Mouse (Mus musculus) neural tube, embryonic 12.5 days (tissue): ENCODE measurements at regions not wholly inside any gene's neighbourhood (a gene's known extent, or its start where the extent isn't known, plus 50 kb on each side); places are given as distances from the start of the nearest gene placed in this dataset.

Source experiments
- ATAC-seq: fragments of 200-750 bp; cut with Nextera tagmentation; 2 replicates; pipeline ENCODE4 v1.8.0; 2017; ENCODE audit warnings: low read depth, mild to moderate bottlenecking, moderate TSS enrichment, moderate library complexity; ENCODE audit not compliant: low FRiP score
- H3K27ac ChIP-seq: fragments of 300-500 bp; sonication (generic); 2 replicates; pipeline ENCODE4 v1.5.1; 2016
- H3K27me3 ChIP-seq: fragments of 300-500 bp; sonication (generic); replicated peaks from 2 replicates; pipeline ENCODE4 v1.6.1; 2016; ENCODE audit warnings: mild to moderate bottlenecking
- H3K36me3 ChIP-seq: fragments of 300-500 bp; sonication (generic); 2 replicates; pipeline ENCODE4 v1.6.1; 2016; ENCODE audit warnings: mild to moderate bottlenecking
- H3K4me1 ChIP-seq: fragments of 300-500 bp; sonication (generic); 2 replicates; pipeline ENCODE4 v1.6.1; 2016
- H3K4me2 ChIP-seq: fragments of 300-500 bp; sonication (generic); replicated peaks from 2 replicates; pipeline ENCODE4 v1.6.1; 2016; ENCODE audit warnings: mild to moderate bottlenecking
- H3K4me3 ChIP-seq: fragments of 300-500 bp; sonication (generic); 2 replicates; pipeline ENCODE4 v1.5.1; 2016
- H3K9ac ChIP-seq: fragments of 300-500 bp; sonication (generic); 2 replicates; pipeline ENCODE4 v1.6.1; 2016; ENCODE audit warnings: mild to moderate bottlenecking
- H3K9me3 ChIP-seq: fragments of 300-500 bp; sonication (generic); 2 replicates; pipeline ENCODE4 v1.6.1; 2016; ENCODE audit warnings: mild to moderate bottlenecking
- WGBS: fragments of 180-500 bp; shearing (Covaris S2); methylation state at CpG from one replicate; pipeline ENCODE4 v1.1.7; 2016; 5-methylcytosine and 5-hydroxymethylcytosine counted together

- no peak overlapping the region for H3K9ac ChIP-seq
- no peak for ATAC-seq
- no peaks in the 10 kb centered on the region for H3K9me3 ChIP-seq
- no peaks in the 10 kb centered on the region for H3K36me3 ChIP-seq
- no peaks in the 10 kb centered on the region for H3K4me1 ChIP-seq
- WGBS = 92% methylated on average over 2 of the region's 2 CpGs
- H3K27ac ChIP-seq = no peak overlapping the region
- H3K4me3 ChIP-seq = no peak overlapping the region
- H3K4me2 ChIP-seq = no peak overlapping the region
- no peaks in the 10 kb centered on the region for H3K27me3 ChIP-seq
Observed at GRCm38 (mm10) chr19:20310653-20311052, 80.1 kb downstream of the Anxa1 start.

- H3K36me3 ChIP-seq = no peaks in the 10 kb centered on the region
- no peak overlapping the region for H3K27ac ChIP-seq
- H3K9ac ChIP-seq = no peak overlapping the region
- no peak overlapping the region for H3K4me2 ChIP-seq
- no peak for ATAC-seq
- no peak overlapping the region for H3K4me3 ChIP-seq
- H3K4me1 ChIP-seq = no peaks in the 10 kb centered on the region
- 49% methylated on average over 2 of the region's 2 CpGs for WGBS
- H3K9me3 ChIP-seq = no peaks in the 10 kb centered on the region
- H3K27me3 ChIP-seq = no peaks in the 10 kb centered on the region
Observed at GRCm38 (mm10) chr19:20300066-20300651, 90.6 kb downstream of the Anxa1 start.

DNA sequence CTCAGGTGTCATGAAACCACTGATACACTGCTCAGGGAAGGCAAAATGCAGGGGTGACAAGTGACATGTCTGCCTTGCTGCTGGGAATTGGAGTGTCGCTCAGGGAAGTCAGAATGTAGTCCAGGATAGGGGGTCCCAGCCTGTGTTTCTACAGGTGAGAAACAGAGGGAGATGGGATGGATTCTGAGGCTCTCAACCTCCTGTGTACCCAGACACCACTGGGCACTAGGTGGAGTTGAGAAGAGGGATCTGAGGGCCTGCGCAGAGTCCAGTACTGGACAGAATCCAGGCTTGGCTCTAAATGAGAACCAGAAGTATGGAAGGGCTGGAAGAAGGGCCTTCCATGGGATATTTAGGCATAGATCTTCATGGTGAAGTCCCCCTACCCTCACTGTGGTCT, 92.3 kb downstream of the Anxa1 start:
- Histone ChIP-seq H3K4me2 (no peak overlapping the region), H3K27me3 (no peaks in the 10 kb centered on the region), H3K9me3 (no peaks in the 10 kb centered on the region), H3K9ac (no peak overlapping the region), H3K27ac (no peak overlapping the region), H3K36me3 (no peaks in the 10 kb centered on the region), H3K4me1 (no peaks in the 10 kb centered on the region), H3K4me3 (no peak overlapping the region)
- no peak for ATAC-seq
- WGBS = 89% methylated on average over 2 of the region's 2 CpGs

DNA sequence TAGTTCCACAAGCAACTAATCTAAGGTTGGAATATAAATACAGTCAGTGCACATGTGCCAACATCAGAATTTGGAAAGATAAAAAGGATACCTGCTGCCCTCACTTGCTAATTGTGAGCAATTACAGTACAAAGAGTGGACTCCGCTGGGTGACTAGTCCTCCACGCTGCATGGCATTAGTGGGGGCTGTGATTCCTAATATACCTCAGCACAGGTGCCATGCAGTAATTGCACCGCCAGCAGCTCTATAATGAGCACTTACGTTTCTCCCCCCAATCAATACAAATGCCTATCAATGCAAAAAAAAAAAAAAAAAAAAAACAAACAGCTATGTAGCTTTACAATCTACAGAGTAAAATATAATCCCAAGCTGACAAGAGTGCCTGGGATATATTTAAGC, 105.6 kb downstream of the Anxa1 start:
- no peak overlapping the region for H3K4me2 ChIP-seq
- H3K27ac ChIP-seq = no peak overlapping the region
- no peak overlapping the region for H3K9ac ChIP-seq
- 81% methylated on average over 4 of the region's 4 CpGs for WGBS
- no peaks in the 10 kb centered on the region for H3K4me1 ChIP-seq
- no peaks in the 10 kb centered on the region for H3K9me3 ChIP-seq
- no peaks in the 10 kb centered on the region for H3K36me3 ChIP-seq
- no peaks in the 10 kb centered on the region for H3K27me3 ChIP-seq
- no peak for ATAC-seq
- no peak overlapping the region for H3K4me3 ChIP-seq

- ATAC-seq = no peak
- H3K36me3 ChIP-seq = no peaks in the 10 kb centered on the region
- H3K4me1 ChIP-seq = no peaks in the 10 kb centered on the region
- WGBS = 85% methylated on average over 2 of the region's 2 CpGs
- H3K9me3 ChIP-seq = no peaks in the 10 kb centered on the region
- H3K27ac ChIP-seq = no peak overlapping the region
- H3K4me3 ChIP-seq = no peak overlapping the region
- H3K4me2 ChIP-seq = no peak overlapping the region
- H3K27me3 ChIP-seq = no peaks in the 10 kb centered on the region
- H3K9ac ChIP-seq = no peak overlapping the region
Observed at GRCm38 (mm10) chr19:20283105-20283504, 107.6 kb downstream of the Anxa1 start.

DNA sequence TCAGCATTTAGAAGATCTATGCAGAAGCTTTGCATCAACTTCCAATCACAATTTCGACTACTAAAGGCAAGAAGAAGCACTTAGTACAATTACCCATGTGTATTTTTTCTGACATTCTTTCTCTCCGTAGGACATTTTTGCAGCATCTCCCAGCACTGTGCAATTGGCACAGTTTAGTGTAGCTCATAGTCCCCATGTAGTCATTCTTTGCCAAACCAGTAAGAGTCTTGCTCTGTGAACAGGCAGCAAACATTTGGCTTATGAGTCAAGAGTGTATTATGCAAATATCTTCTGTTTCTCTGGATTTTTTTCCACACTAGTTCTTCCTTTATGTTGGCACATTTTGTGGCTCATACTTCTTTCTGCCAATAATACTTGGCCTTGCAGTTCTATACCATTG, 129.2 kb downstream of the Anxa1 start:
- Histone ChIP-seq H3K9ac (no peak overlapping the region), H3K4me1 (no peaks in the 10 kb centered on the region), H3K4me2 (no peak overlapping the region), H3K9me3 (no peaks in the 10 kb centered on the region), H3K27me3 (no peaks in the 10 kb centered on the region), H3K27ac (no peak overlapping the region), H3K4me3 (no peak overlapping the region), H3K36me3 (no peaks in the 10 kb centered on the region)
- no peak for ATAC-seq
- WGBS = 82% methylated on average over 2 of the region's 2 CpGs

GRCm38 (mm10) chr19:20252151-20252550, 138.6 kb downstream of the Anxa1 start:
- H3K27me3 ChIP-seq = no peaks in the 10 kb centered on the region
- H3K27ac ChIP-seq = no peak overlapping the region
- H3K36me3 ChIP-seq = no peaks in the 10 kb centered on the region
- no peak overlapping the region for H3K4me3 ChIP-seq
- no peak for ATAC-seq
- H3K9me3 ChIP-seq = no peaks in the 10 kb centered on the region
- no peak overlapping the region for H3K4me2 ChIP-seq
- WGBS = 93% methylated on average over 2 of the region's 2 CpGs
- no peaks in the 10 kb centered on the region for H3K4me1 ChIP-seq
- H3K9ac ChIP-seq = no peak overlapping the region

GRCm38 (mm10) chr19:20243817-20244216, 146.9 kb downstream of the Anxa1 start:
- no peaks in the 10 kb centered on the region for H3K9me3 ChIP-seq
- no peaks in the 10 kb centered on the region for H3K36me3 ChIP-seq
- H3K4me2 ChIP-seq = no peak overlapping the region
- no peak overlapping the region for H3K4me3 ChIP-seq
- H3K27me3 ChIP-seq = no peaks in the 10 kb centered on the region
- no peaks in the 10 kb centered on the region for H3K4me1 ChIP-seq
- no peak for ATAC-seq
- no peak overlapping the region for H3K9ac ChIP-seq
- WGBS = 87% methylated on average over 1 of the region's 1 CpGs
- no peak overlapping the region for H3K27ac ChIP-seq

GRCm38 (mm10) chr19:20241266-20241665, 149.5 kb downstream of the Anxa1 start:
- no peak for ATAC-seq
- WGBS = 86% methylated on average over 6 of the region's 6 CpGs
- Histone ChIP-seq H3K36me3 (no peaks in the 10 kb centered on the region), H3K27me3 (no peaks in the 10 kb centered on the region), H3K4me2 (no peak overlapping the region), H3K27ac (no peak overlapping the region), H3K9me3 (no peaks in the 10 kb centered on the region), H3K4me1 (no peaks in the 10 kb centered on the region), H3K9ac (no peak overlapping the region), H3K4me3 (no peak overlapping the region)

- Histone ChIP-seq H3K36me3 (no peaks in the 10 kb centered on the region), H3K27ac (no peak overlapping the region), H3K4me2 (no peak overlapping the region), H3K9me3 (no peaks in the 10 kb centered on the region), H3K9ac (no peak overlapping the region), H3K4me1 (no peaks in the 10 kb centered on the region), H3K27me3 (no peaks in the 10 kb centered on the region), H3K4me3 (no peak overlapping the region)
- 43% methylated on average over 1 of the region's 1 CpGs for WGBS
- no peak for ATAC-seq
Observed at GRCm38 (mm10) chr19:20240471-20240870, 150.3 kb downstream of the Anxa1 start.

DNA sequence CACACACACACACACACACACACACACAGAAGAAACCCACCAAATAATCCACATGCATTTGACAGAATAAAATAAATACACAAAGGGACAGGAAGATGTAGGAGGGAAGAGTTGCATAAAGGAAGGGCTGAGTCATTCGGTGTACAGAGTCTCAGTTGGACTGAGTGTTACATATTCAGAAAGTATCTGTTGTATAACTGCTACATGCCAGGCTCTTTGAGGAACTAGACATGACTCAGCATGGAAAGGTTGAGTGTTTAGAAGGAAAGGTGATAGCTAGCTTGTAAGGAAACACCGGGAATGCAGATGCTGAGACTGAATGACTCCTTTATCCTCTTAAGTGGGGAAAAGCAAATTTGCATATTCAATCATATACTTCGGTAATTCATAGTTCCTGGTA, 151.3 kb downstream of the Anxa1 start:
- H3K9ac ChIP-seq = no peak overlapping the region
- H3K4me1 ChIP-seq = no peaks in the 10 kb centered on the region
- WGBS = 41% methylated on average over 3 of the region's 3 CpGs
- H3K9me3 ChIP-seq = no peaks in the 10 kb centered on the region
- H3K4me2 ChIP-seq = no peak overlapping the region
- ATAC-seq = no peak
- no peaks in the 10 kb centered on the region for H3K36me3 ChIP-seq
- no peaks in the 10 kb centered on the region for H3K27me3 ChIP-seq
- H3K27ac ChIP-seq = no peak overlapping the region
- H3K4me3 ChIP-seq = no peak overlapping the region

DNA sequence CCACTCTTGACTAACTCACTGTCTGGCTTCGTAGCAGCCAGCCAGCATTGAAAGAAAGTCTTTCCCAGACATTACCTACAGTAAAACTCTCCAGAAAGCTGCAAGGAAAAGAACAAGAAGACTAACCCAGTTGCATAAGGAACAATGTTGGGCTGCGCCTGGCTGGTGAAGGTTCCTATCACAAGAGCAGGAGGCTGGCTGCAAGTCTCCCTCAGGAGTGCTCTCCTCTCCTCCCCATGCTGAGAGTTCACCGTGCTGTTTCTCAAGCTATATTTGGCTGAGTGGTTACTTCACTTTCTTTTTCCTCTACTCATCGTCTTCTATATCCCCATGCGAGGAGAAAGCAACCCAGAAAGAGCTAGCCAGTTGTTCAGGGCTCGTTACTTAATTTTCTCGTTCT, 164.0 kb downstream of the Anxa1 start:
- ATAC-seq = no peak

GRCm38 (mm10) chr19:20217389-20217788, 173.4 kb downstream of the Anxa1 start:
- no peak overlapping the region for H3K27ac ChIP-seq
- no peak for ATAC-seq
- H3K4me3 ChIP-seq = no peak overlapping the region
- H3K9ac ChIP-seq = no peak overlapping the region
- H3K4me2 ChIP-seq = no peak overlapping the region
- no peaks in the 10 kb centered on the region for H3K4me1 ChIP-seq
- H3K9me3 ChIP-seq = no peaks in the 10 kb centered on the region
- no peaks in the 10 kb centered on the region for H3K36me3 ChIP-seq
- no peaks in the 10 kb centered on the region for H3K27me3 ChIP-seq

More for the DNA sequence above, 164.0 kb downstream of the Anxa1 start:
- Histone ChIP-seq H3K4me3 (no peak overlapping the region), H3K27me3 (no peaks in the 10 kb centered on the region), H3K4me1 (no peaks in the 10 kb centered on the region), H3K27ac (no peak overlapping the region), H3K36me3 (no peaks in the 10 kb centered on the region), H3K9me3 (no peaks in the 10 kb centered on the region), H3K9ac (no peak overlapping the region), H3K4me2 (no peak overlapping the region)
- 88% methylated on average over 7 of the region's 7 CpGs for WGBS
